Mouse (Mus musculus) liver, embryonic 12.5 days (tissue): ENCODE results near the gene Cdk8. TPM values are rescaled to one million over a fixed set of nuclear protein-coding genes. Genes with fewer than 3 reads are reported as not detected.

Experiments
- ATAC-seq: fragments of 200-750 bp; cut with Nextera tagmentation; 2 replicates; pipeline ENCODE4 v1.8.0; 2017; ENCODE audit warnings: moderate number of reproducible peaks, mild to moderate bottlenecking, moderate library complexity
- H3K27ac ChIP-seq: fragments of 300-500 bp; sonication (generic); 2 replicates; pipeline ENCODE4 v1.5.1; 2016; ENCODE audit warnings: mild to moderate bottlenecking
- H3K27me3 ChIP-seq: fragments of 300-500 bp; sonication (generic); replicated peaks from 2 replicates; pipeline ENCODE4 v1.6.1; 2016; ENCODE audit warnings: mild to moderate bottlenecking, moderate library complexity
- H3K36me3 ChIP-seq: fragments of 300-500 bp; sonication (generic); 2 replicates; pipeline ENCODE4 v1.6.1; 2016; ENCODE audit warnings: mild to moderate bottlenecking, moderate library complexity
- H3K4me1 ChIP-seq: fragments of 300-500 bp; sonication (generic); 2 replicates; pipeline ENCODE4 v1.6.1; 2016
- H3K4me2 ChIP-seq: fragments of 300-500 bp; sonication (generic); 2 replicates; pipeline ENCODE4 v1.6.1; 2016; ENCODE audit warnings: mild to moderate bottlenecking, moderate library complexity
- H3K4me3 ChIP-seq: fragments of 300-500 bp; sonication (generic); 2 replicates; pipeline ENCODE4 v1.5.1; 2016; ENCODE audit warnings: mild to moderate bottlenecking, moderate library complexity
- H3K9ac ChIP-seq: fragments of 300-500 bp; sonication (generic); 2 replicates; pipeline ENCODE4 v1.6.1; 2016; ENCODE audit warnings: mild to moderate bottlenecking, moderate library complexity
- H3K9me3 ChIP-seq: fragments of 300-500 bp; sonication (generic); replicated peaks from 2 replicates; pipeline ENCODE4 v1.6.1; 2016; ENCODE audit warnings: mild to moderate bottlenecking, moderate library complexity
- WGBS: fragments of 180-500 bp; shearing (Covaris S2); methylation state at CpG from one replicate; pipeline ENCODE4 v1.1.7; 2016; ENCODE audit not compliant: insufficient replicate concordance; 5-methylcytosine and 5-hydroxymethylcytosine counted together
- polyA plus RNA-seq: library from polyadenylated mRNA; unstranded; fragments of >200 nt; fragmentation: Nextera tagmentation; extraction: Ambion mirVana; gene quantifications from 2 replicates; pipeline ENCODE4 v1.2.1, GENCODE M21; 2016

The Cdk8 gene
- polyA plus RNA-seq, 1 experiment from 2014 or later: 30.7 TPM

GRCm38 (mm10) chr5:146260003-146260402 is 29.0 kb downstream of the Cdk8 start:
- H3K4me2 ChIP-seq: no peak overlapping the region

GRCm38 (mm10) chr5:146265934-146266591 is 35.0 kb downstream of the Cdk8 start:
- no peak for ATAC-seq
- H3K4me2 ChIP-seq: no peak overlapping the region
- H3K27me3 ChIP-seq: no peaks in the 10 kb centered on the region
- WGBS: 81% methylated on average over 4 of the region's 6 CpGs
- H3K9me3 ChIP-seq: no peaks in the 10 kb centered on the region
- H3K36me3 ChIP-seq: peaks cover 37% of the 10 kb centered on the region
- no peak overlapping the region for H3K9ac ChIP-seq
- H3K27ac ChIP-seq: no peak overlapping the region
- H3K4me1 ChIP-seq: peaks cover 9% of the 10 kb centered on the region
- H3K4me3 ChIP-seq: no peak overlapping the region

More at GRCm38 (mm10) chr5:146260003-146260402, 29.0 kb downstream of the Cdk8 start:
- ATAC-seq: no peak
- no peaks in the 10 kb centered on the region for H3K27me3 ChIP-seq
- peaks cover 11% of the 10 kb centered on the region for H3K4me1 ChIP-seq
- H3K36me3 ChIP-seq: peaks cover 37% of the 10 kb centered on the region
- WGBS: 46% methylated on average over 9 of the region's 9 CpGs
- H3K9me3 ChIP-seq: no peaks in the 10 kb centered on the region
- H3K27ac ChIP-seq: no peak overlapping the region
- H3K4me3 ChIP-seq: no peak overlapping the region
- no peak overlapping the region for H3K9ac ChIP-seq

- H3K4me1 ChIP-seq: peaks cover 22% of the 10 kb centered on the region
Observed at GRCm38 (mm10) chr5:146267776-146268175, 36.7 kb downstream of the Cdk8 start.

GRCm38 (mm10) chr5:146270593-146270992 is 39.6 kb downstream of the Cdk8 start:
- peaks cover 71% of the 10 kb centered on the region for H3K36me3 ChIP-seq
- H3K27me3 ChIP-seq: no peaks in the 10 kb centered on the region
- H3K27ac ChIP-seq: peak overlapping the region; percentile 61

More at GRCm38 (mm10) chr5:146267776-146268175, 36.7 kb downstream of the Cdk8 start:
- Histone ChIP-seq H3K27me3 (no peaks in the 10 kb centered on the region), H3K4me2 (no peak overlapping the region), H3K4me3 (no peak overlapping the region), H3K9ac (no peak overlapping the region), H3K27ac (no peak overlapping the region), H3K36me3 (peaks cover 45% of the 10 kb centered on the region), H3K9me3 (no peaks in the 10 kb centered on the region)
- ATAC-seq: no peak
- 88% methylated on average over 7 of the region's 7 CpGs for WGBS

GRCm38 (mm10) chr5:146271662-146272061 is 40.6 kb downstream of the Cdk8 start:
- WGBS: 87% methylated on average over 5 of the region's 5 CpGs
- Histone ChIP-seq H3K9ac (no peak overlapping the region; the same call in 1 of the 2 replicates), H3K27me3 (no peaks in the 10 kb centered on the region), H3K9me3 (no peaks in the 10 kb centered on the region), H3K4me3 (no peak overlapping the region), H3K4me1 (peaks cover 25% of the 10 kb centered on the region), H3K36me3 (peaks cover 79% of the 10 kb centered on the region), H3K27ac (peak overlapping the region; percentile 61), H3K4me2 (peak overlapping the region; percentile 27)
- peak; percentile 91 for ATAC-seq

More at GRCm38 (mm10) chr5:146270593-146270992, 39.6 kb downstream of the Cdk8 start:
- 0 out of 2 replicates have a peak overlapping the region, but pooled peaks have one; percentile 1 for H3K9ac ChIP-seq
- H3K4me2 ChIP-seq: no peak overlapping the region
- no peak overlapping the region for H3K4me3 ChIP-seq
- H3K9me3 ChIP-seq: no peaks in the 10 kb centered on the region
- ATAC-seq: no peak
- 63% methylated on average over 9 of the region's 9 CpGs for WGBS
- H3K4me1 ChIP-seq: peaks cover 25% of the 10 kb centered on the region

GRCm38 (mm10) chr5:146273096-146273495 is 42.1 kb downstream of the Cdk8 start:
- peaks cover 80% of the 10 kb centered on the region for H3K36me3 ChIP-seq

GRCm38 (mm10) chr5:146274420-146275045 is 43.5 kb downstream of the Cdk8 start:
- Histone ChIP-seq H3K27me3 (no peaks in the 10 kb centered on the region), H3K27ac (no peak overlapping the region; the same call in 1 of the 2 replicates), H3K4me3 (no peak overlapping the region), H3K4me1 (peaks cover 45% of the 10 kb centered on the region), H3K36me3 (peaks cover 79% of the 10 kb centered on the region), H3K9me3 (no peaks in the 10 kb centered on the region), H3K9ac (no peak overlapping the region), H3K4me2 (no peak overlapping the region)
- ATAC-seq: no peak
- WGBS: 82% methylated on average over 4 of the region's 4 CpGs

More at GRCm38 (mm10) chr5:146273096-146273495, 42.1 kb downstream of the Cdk8 start:
- H3K9ac ChIP-seq: no peak overlapping the region
- H3K4me2 ChIP-seq: no peak overlapping the region
- no peak overlapping the region for H3K4me3 ChIP-seq
- no peaks in the 10 kb centered on the region for H3K9me3 ChIP-seq
- 93% methylated on average over 4 of the region's 4 CpGs for WGBS
- no peak for ATAC-seq
- H3K27me3 ChIP-seq: no peaks in the 10 kb centered on the region
- peaks cover 33% of the 10 kb centered on the region for H3K4me1 ChIP-seq
- H3K27ac ChIP-seq: no peak overlapping the region

GRCm38 (mm10) chr5:146277513-146277912 is 46.5 kb downstream of the Cdk8 start:
- Histone ChIP-seq H3K4me1 (peaks cover 43% of the 10 kb centered on the region), H3K36me3 (peaks cover 80% of the 10 kb centered on the region), H3K27ac (no peak overlapping the region), H3K4me3 (no peak overlapping the region), H3K4me2 (no peak overlapping the region), H3K9me3 (no peaks in the 10 kb centered on the region), H3K9ac (no peak overlapping the region), H3K27me3 (no peaks in the 10 kb centered on the region)
- no peak for ATAC-seq
- WGBS: 88% methylated on average over 4 of the region's 4 CpGs

GRCm38 (mm10) chr5:146280012-146280411 is 49.0 kb downstream of the Cdk8 start:
- no peak overlapping the region for H3K4me2 ChIP-seq
- peak; percentile 77 for ATAC-seq
- H3K4me3 ChIP-seq: no peak overlapping the region
- H3K9me3 ChIP-seq: no peaks in the 10 kb centered on the region
- H3K9ac ChIP-seq: no peak overlapping the region
- H3K4me1 ChIP-seq: peaks cover 43% of the 10 kb centered on the region
- H3K27ac ChIP-seq: peak overlapping the region; percentile 73; the same call in 1 of the 2 replicates
- no peaks in the 10 kb centered on the region for H3K27me3 ChIP-seq
- peaks cover 78% of the 10 kb centered on the region for H3K36me3 ChIP-seq

GRCm38 (mm10) chr5:146281241-146281818 is 50.3 kb downstream of the Cdk8 start:
- no peak overlapping the region for H3K4me3 ChIP-seq
- peaks cover 40% of the 10 kb centered on the region for H3K4me1 ChIP-seq
- no peaks in the 10 kb centered on the region for H3K9me3 ChIP-seq
- no peak overlapping the region for H3K9ac ChIP-seq
- no peaks in the 10 kb centered on the region for H3K27me3 ChIP-seq
- no peak overlapping the region for H3K27ac ChIP-seq
- ATAC-seq: no peak
- whole genome bisulfite sequencing: 76% methylated on average over 4 of the region's 4 CpGs
- H3K36me3 ChIP-seq: peaks cover 77% of the 10 kb centered on the region
- H3K4me2 ChIP-seq: no peak overlapping the region

GRCm38 (mm10) chr5:146281884-146282579 is 51.0 kb downstream of the Cdk8 start:
- Histone ChIP-seq H3K4me1 (peaks cover 38% of the 10 kb centered on the region), H3K36me3 (peaks cover 79% of the 10 kb centered on the region), H3K4me3 (no peak overlapping the region), H3K27ac (no peak overlapping the region), H3K4me2 (no peak overlapping the region), H3K9ac (no peak overlapping the region), H3K9me3 (no peaks in the 10 kb centered on the region), H3K27me3 (no peaks in the 10 kb centered on the region)
- 83% methylated on average over 13 of the region's 13 CpGs for WGBS
- no peak for ATAC-seq

- H3K27me3 ChIP-seq: no peaks in the 10 kb centered on the region
- no peak overlapping the region for H3K27ac ChIP-seq
- no peaks in the 10 kb centered on the region for H3K9me3 ChIP-seq
- peaks cover 26% of the 10 kb centered on the region for H3K4me1 ChIP-seq
- peaks cover 84% of the 10 kb centered on the region for H3K36me3 ChIP-seq
- 88% methylated on average over 6 of the region's 6 CpGs for WGBS
- ATAC-seq: no peak
- H3K4me3 ChIP-seq: no peak overlapping the region
- H3K9ac ChIP-seq: no peak overlapping the region
- no peak overlapping the region for H3K4me2 ChIP-seq
Observed at GRCm38 (mm10) chr5:146283899-146284298, 52.9 kb downstream of the Cdk8 start.
